Mouse (Mus musculus) neural tube, embryonic 10.5 days (tissue): ENCODE measurements around the gene Hlf.

Experiments used
- DNase-seq: peaks from one replicate; pipeline ENCODE4 v3.0.0-alpha.2; 2017; ENCODE audit warnings: low spot score; ENCODE audit errors: extremely low spot score

The Hlf gene

GRCm38 (mm10) chr11:90342858-90343257, 47.8 kb downstream of the Hlf start:
- no peak for DNase-seq

GRCm38 (mm10) chr11:90342267-90342666, 48.4 kb downstream of the Hlf start:
- DNase-seq, result no peak

GRCm38 (mm10) chr11:90340836-90341235, 49.9 kb downstream of the Hlf start:
- DNase-seq, result no peak

- no peak for DNase-seq
Measured at GRCm38 (mm10) chr11:90334816-90335215, 55.9 kb downstream of the Hlf start.

- DNase-seq, result no peak
Measured at GRCm38 (mm10) chr11:90332737-90333136, 58.0 kb downstream of the Hlf start.

GRCm38 (mm10) chr11:90330202-90330694, 60.4 kb downstream of the Hlf start:
- no peak for DNase-seq

- DNase-seq, result no peak
Measured at GRCm38 (mm10) chr11:90326836-90327235, 63.9 kb downstream of the Hlf start.

- DNase-seq, result no peak
Measured at GRCm38 (mm10) chr11:90326146-90326545, 64.5 kb downstream of the Hlf start.

- no peak for DNase-seq
Measured at GRCm38 (mm10) chr11:90324597-90324996, 66.1 kb downstream of the Hlf start.

- no peak for DNase-seq
Measured at GRCm38 (mm10) chr11:90320922-90321321, 69.8 kb downstream of the Hlf start.

GRCm38 (mm10) chr11:90317482-90317881, 73.2 kb downstream of the Hlf start:
- peak; percentile 24 for DNase-seq

GRCm38 (mm10) chr11:90314606-90315005, 76.1 kb downstream of the Hlf start:
- no peak for DNase-seq

- peak; percentile 44 for DNase-seq
Measured at GRCm38 (mm10) chr11:90306993-90307392, 83.7 kb downstream of the Hlf start.

- no peak for DNase-seq
Measured at GRCm38 (mm10) chr11:90306067-90306466, 84.6 kb downstream of the Hlf start.

- DNase-seq, result no peak
Measured at GRCm38 (mm10) chr11:90294622-90295021, 96.1 kb downstream of the Hlf start.

- DNase-seq, result no peak
Measured at GRCm38 (mm10) chr11:90292766-90293165, 97.9 kb downstream of the Hlf start.

- no peak for DNase-seq
Measured at GRCm38 (mm10) chr11:90291156-90291555, 99.5 kb downstream of the Hlf start.

- no peak for DNase-seq
Measured at GRCm38 (mm10) chr11:90286550-90287154, 104.0 kb downstream of the Hlf start.
